Mouse (Mus musculus) CD8-positive naive resting alpha-beta T cell, adult 2 months (primary cell): ENCODE measurements around the gene Lmod1.

Experiments used
- DNase-seq, 2 experiments: peaks; one replicate each; pipeline ENCODE4 v3.0.0; 2022; ENCODE audit warnings: low read depth in 2 of 2, low spot score in 2 of 2

Lmod1 gene

DNA sequence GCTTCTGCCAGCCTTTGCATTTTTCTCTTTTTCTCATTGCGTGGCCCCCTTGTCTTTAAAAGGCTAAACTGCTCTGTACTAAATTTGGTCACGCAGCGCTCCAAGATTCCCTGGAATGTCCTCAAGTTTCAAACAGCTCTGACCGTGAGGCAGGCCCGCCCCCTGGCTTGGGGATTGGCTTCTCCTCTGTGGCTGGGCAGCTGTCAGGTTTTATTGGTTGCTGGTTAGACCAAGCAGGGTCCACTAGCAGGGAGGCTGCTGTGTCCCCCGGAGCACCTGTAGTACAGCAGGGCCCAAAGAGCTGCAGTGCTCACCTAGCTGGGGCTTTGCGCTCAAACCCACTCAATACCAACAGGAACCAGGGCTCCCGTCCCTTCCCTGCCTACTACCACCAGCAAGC, at the start of gene Lmod1:
Gene Lmod1 (plus strand): TSS at position 237 of the 400 bp plus-strand sequence.
- no peak for DNase-seq

DNA sequence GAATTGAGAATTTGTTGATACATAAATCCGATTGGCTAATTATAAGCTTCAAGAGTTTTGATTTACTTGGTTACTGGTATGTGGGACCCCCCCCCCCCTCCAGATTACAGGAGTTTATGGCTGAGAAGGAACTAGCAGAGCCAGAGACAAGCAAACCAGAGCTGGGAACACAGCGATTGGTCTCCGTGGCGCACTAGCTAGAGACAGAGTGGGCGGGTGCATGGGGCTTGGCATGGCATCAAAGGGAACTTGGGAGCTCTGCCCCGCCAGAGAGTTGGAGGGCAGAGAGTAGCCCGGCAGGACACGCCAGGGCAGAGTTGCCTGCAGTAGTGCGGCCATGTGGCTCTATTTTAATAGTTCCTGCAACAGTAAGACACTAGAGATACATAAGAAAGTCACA, 44.0 kb upstream of the Lmod1 start:
- DNase-seq = no peak

DNA sequence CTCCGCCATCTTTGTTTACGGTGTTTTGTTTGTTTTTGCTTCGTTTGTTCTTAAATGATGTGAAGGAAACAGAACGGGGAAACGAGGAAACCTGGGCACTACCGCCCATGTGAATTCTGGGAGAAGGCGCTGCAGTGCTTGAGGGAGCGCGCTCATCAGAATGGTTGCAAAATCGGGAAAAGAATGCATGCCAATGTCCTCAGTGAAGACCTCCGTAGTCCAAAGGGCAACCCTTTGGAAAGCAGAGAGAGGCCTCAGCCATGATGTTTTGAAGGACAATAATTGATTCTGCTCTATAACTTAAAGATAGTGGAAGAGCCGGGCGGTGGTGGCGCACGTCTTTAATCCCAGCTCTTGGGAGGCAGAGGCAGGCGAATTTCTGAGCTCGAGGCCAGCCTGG, 42.8 kb upstream of the Lmod1 start:
- DNase-seq = no peak

GRCm38 (mm10) chr1:135282536-135283286, 41.9 kb upstream of the Lmod1 start:
- no peak for DNase-seq

GRCm38 (mm10) chr1:135283287-135283825, 41.3 kb upstream of the Lmod1 start:
- DNase-seq = peak; percentile 6 to 7

- peak; percentile 31 to 37 for DNase-seq
These were observed 40.7 kb upstream of the Lmod1 start, which contains the start of gene Rnpep for GRCm38 (mm10) chr1:135283826-135284291. TSS of gene Rnpep (minus strand) at chr1:135284084.

DNA sequence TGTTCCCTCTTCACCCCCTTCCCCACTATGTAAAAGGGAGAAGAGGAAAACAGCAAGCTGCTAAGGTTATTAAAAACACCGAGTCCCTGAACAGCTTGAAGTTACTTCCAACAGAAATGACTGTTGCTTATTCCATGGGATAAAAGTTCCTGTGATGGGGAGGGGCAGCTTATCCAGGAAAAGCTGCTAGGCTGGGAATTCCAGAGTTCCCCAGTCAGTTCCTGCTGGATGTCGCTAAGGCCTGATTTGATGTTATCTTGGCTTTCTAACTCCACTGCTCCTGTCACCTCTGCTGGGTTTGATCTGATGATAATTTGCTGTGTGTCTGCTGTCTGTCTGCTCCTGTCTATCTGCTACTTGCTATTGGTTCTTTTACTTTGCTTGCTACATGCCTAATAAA, 38.3 kb upstream of the Lmod1 start:
- no peak for DNase-seq

- no peak for DNase-seq
These were observed 33.7 kb upstream of the Lmod1 start for GRCm38 (mm10) chr1:135290908-135291307.

GRCm38 (mm10) chr1:135311356-135311755, 13.3 kb upstream of the Lmod1 start:
- DNase-seq = no peak

- DNase-seq = no peak
These were observed 12.4 kb upstream of the Lmod1 start for GRCm38 (mm10) chr1:135312201-135312600.

DNA sequence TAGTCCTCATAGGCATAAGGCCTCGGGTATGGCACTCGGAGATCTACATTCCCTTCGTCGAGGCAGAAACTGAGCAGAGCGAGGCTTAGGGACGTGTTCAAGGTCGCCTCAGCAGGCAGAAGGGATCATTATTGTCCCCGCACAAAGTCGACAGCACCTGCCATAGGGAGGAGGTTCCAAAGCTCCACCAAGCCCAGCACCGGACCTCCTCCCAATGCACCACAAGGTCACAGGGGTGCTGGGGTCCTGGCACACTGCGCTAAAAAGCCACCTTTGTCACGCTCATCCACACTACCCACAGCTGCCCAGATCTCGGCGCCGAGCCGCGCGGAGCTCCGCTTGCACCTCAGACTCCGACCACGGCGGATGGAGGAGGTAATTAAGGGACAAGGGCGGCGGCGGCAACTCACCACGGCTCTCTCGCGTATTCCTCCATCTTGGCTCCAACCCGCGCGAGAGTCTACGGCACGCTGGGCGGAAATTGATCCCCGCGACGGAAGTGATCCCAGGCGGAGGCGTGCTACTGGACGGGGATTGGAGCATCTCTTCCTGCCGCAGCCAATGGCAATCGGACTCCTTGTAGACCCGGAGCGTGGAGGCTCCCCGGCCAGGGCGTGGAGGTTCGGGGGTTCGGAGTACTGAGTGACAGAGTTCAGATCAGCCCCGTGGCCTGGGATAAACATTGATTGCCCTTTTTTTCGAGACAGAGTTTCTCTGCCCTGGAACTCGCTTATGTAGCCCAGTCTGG, 11.1 kb upstream of the Lmod1 start, which contains the start of gene Timm17a:
Gene Timm17a (minus strand): TSS at position 495 of the 748 bp plus-strand sequence.
- peak; percentile 90 for DNase-seq

DNA sequence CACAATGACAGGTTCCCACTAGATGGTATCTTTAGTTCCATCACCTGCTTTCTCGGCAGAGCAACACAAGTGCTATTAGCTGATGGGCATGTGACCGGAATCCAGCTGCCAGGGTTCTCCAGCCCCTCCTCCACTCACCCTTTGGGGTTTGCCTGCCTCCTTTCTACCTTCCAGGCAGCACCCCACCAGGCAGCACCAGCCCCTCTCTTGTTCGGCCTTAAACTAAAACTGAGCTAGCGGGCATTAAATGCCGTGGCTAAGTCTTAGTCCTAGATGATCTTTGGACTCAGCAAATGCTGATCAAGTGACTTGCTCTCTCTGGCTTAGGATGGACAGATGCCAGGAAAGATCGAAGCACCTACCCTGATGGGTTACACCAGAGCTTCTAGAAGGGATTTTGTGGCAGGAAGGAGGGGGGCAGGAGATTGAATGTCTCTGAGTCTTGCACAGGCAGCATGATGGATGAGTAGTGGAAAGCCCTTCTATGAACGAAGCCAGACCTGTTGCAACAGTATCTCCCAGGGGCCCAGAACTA, 1.2 kb upstream of the Lmod1 start:
- DNase-seq = no peak

DNA sequence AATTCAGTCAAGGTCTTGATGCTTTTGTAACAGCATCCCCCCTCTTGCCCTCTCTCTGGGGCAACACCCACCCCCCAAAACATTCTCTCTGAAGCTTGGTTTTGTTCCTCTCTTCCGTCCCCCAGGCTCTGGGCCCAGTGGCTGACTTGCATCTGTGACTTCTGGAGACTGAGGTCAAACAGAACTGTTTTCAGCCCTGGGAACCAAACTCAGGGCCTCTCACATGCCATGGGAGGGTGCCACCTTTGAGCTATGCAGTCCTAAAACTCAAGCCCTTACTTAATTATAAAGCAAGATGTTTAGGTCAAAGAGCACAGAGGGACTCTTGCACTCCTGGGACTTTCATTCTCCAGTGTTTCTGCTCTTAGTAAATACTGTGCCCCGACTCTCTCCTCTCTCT, 1.3 kb downstream of the Lmod1 start:
- DNase-seq = no peak

DNA sequence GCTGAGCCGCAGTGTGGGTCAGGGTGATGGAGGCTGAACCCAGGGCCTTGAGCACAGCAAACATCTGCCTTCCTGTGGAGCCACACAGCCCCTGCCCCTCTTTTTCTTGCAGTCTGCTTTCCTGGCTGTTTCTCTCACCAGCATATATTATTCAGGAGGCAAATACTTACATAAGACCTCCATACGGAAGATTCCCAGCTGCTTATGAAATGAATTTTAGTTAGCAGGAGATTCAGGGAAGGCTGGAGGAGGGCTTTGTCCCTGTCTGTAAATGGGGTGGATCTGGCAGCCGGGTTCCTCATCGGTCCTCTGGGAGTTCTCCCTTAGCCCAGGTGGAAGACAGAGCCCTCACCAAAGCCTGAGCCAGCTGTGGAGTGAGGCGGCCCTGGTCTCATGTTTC, 3.8 kb downstream of the Lmod1 start:
- DNase-seq = no peak

DNA sequence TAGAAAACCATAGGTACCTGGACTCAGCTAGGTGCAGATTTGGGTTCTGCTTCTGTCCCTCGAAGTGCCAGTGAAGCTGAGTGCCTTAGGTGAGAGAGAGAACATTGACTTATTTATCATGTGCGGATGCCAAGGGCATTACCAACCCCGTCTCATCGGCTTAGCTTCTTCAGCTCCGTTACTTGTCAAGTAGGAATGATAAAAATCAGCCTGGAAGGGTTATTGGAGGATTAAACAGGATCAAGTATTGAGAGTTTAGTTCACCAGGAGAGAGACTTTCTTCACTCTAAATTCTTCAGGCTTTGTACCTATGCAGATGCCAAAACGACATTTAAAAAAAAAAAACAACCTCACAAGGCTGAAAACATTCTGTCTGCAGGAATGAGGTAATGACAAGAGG, 6.0 kb downstream of the Lmod1 start:
- DNase-seq = no peak

DNA sequence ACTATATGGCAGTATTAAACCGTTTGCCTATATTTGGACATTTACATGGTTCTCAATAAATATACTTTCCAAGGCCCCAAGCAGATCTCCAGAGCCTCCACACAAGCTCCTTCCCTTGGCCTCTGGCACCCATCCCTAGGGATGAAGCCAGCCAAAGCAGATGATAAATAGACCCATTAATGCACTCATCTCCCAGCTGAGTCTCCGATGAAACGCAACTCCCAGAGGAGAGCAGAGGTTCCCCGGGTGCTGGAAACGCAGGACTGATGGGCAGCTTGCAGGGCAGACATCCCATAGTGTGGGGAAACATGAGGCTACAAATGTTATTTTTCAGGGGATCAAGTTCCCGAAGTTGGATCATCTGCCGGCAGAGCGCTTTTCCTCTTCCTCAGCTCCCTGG, 17.3 kb downstream of the Lmod1 start:
- no peak for DNase-seq

DNA sequence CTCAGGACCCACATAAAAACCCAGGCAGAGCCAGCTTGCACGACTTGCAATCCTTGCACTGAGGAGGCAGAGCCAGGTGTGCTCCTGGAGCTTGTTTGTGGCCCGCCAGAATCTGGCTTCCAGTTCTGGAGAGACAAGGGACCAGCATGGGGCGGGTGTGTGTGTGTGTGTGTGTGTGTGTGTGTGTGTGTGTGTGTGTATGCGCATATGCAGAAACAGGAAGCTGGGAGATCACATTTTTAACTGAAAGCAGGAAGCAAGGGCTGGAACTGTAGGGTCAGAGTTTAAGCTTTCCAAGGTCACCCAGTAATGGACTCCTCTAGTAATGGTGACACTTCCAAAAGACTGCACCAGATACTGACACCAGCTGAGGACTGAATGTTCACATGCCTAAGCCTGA, 19.4 kb downstream of the Lmod1 start:
- DNase-seq = no peak

DNA sequence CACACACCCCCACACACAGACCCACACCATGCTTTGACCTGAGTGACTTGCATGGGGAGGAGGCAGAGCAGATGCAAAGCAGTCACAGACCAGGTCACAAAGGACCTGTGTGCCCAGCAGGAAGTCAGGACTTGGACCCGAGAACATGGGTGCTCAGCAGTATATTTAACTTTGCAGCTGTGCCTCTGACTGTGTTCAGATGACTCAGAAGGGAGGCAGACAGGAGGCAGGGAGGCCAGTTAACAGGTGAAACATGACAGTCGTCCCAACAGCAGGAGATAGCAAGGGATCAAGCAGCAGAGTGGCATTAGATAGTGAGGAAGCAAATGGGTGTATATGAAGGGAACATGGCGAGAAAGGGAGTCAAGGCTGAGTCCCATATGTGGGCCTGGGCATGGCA, 22.3 kb downstream of the Lmod1 start:
- DNase-seq = no peak

DNA sequence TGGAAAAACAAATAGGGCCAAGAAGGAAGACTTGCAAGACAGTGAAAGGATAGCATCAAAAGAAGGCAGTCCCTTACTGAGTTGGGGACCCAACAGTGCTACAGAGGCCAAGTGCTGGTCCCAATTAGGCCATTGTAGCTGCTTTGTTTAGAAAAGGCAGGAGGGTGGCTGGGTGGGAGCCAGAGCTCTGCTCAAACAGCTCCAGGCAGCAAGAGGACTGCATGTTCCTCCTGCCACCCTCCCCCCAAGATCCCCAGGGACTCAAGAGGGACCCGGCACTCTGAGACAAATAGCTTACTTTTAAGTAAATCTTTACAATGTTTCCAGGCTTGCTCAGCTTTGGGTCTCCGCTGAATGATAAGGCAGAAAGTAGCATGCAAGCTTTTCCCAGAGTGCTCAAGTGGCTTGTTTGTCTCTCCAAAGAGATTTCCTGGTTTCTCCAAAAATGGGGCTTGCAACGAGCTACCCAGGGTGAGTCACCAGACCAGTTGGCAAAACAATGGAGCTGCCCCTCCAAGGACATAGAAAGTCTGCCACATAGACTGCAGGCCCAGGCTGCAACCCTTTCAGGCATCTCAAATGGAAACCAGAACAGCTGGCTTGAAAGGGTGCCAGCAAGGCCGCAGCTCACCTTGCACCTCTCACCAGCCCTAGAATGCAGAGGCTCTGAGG, 23.0 kb downstream of the Lmod1 start:
- no peak for DNase-seq

DNA sequence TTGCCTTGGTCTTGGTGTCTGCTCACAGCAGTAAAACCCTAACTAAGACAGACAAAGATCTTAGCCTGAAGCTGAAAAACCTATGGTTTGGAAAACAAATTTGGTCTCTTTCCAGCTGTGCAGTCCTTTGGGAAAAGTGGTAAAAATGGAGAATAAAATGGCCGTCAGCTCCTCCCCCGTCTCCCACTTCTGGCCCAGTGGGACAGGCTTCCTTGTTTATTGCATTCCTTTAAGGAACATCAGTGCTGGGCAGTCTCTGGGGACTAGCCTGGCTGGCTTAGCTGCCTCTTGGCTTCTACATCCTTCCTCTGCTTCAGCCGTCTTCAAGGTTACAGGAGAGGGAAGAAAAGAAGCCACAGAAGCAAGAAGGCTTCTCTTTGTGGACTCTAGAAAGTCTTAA, 27.3 kb downstream of the Lmod1 start:
- no peak for DNase-seq

GRCm38 (mm10) chr1:135359071-135359470, 34.5 kb downstream of the Lmod1 start:
- DNase-seq = no peak
